ENCODE assay signal across 15 mouse cellular contexts in the genomic region with DNA sequence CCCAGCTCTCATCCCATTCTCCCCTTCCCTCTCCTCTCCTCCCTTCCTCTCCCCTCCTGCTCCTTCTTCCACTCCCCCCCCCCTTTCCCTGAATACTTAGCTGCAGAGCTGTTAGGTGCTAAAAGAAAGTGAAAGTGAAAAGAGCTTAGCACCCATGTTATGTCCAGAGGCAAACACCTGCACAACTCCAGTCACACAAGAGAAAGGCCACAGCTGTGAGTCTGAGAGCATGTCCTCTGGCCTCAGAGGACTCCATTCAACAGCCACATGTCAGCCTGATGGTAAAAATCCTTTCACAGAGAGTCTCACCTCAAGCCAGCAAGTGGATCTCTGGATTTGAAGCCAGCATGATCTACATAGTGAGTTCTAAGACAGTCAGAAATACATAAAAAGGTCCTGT.
DNase-seq lines count a peak whose midpoint lies in the region; ATAC-seq and TF ChIP-seq lines count a peak whose summit lies in the region.
"Had no signal": no experiment of that assay in that cellular context is flagged by ENCODE, and none has a peak within 500 bp of the region (broad histone marks: within the 10 kb centered on the region; RNA-seq: fewer than 3 reads in every experiment).

No protein-coding gene starts in this region.

- no peak overlapping the region for H3K4me3 ChIP-seq in liver, embryonic 16.5 days (ENCODE audit: low read depth, low read length)
- H3K4me3 ChIP-seq in liver, embryonic 12.5 days = no peak overlapping the region
- H3K4me3 ChIP-seq in left cerebral cortex, adult 2 months = no peak overlapping the region
- H3K4me3 ChIP-seq: heart, adult 2 months; midbrain, embryonic 12.5 days; neural tube, embryonic 12.5 days had no signal

- DNase-seq in splenic B cell, adult 2 months (ENCODE audit: low read depth, low spot score) = peak; percentile 18
- DNase-seq in left cerebral cortex, adult 2 months (ENCODE audit: extremely low spot score in 1 of 2, low spot score in 2 of 2) = no peak
- no peak for DNase-seq in neural tube, embryonic 10.5 days (ENCODE audit: extremely low spot score, low spot score)
- DNase-seq: cerebellum, adult 11 months; heart, adult 2 months; heart, postnatal 14 days; kidney, adult 11 months; kidney, postnatal 4 days; lung, adult 2 months had no signal

- ATAC-seq in liver, embryonic 16.5 days (ENCODE audit: low read depth) = peak; percentile 22; the same call in 1 of the 2 replicates
- ATAC-seq in liver, embryonic 12.5 days = no peak
- ATAC-seq in CD4-positive, CD25-positive, alpha-beta regulatory T cell, adult 4 months = peak; percentile 74
- peak; percentile 27 to 44; a peak in 3 of 4 replicates for ATAC-seq in hematopoietic stem cell, adult 5-6 weeks (replicated peaks in 1 of 2; ENCODE audit: insufficient read depth in 1 of 2, low FRiP score in 2 of 2, low TSS enrichment in 1 of 2, low read depth in 1 of 2, poor library complexity in 2 of 2, severe bottlenecking in 2 of 2)

- no peaks in the 10 kb centered on the region for H3K27me3 ChIP-seq in liver, embryonic 16.5 days (ENCODE audit: control insufficient read depth, insufficient read depth, low read depth, low read length)
- no peaks in the 10 kb centered on the region for H3K27me3 ChIP-seq in liver, embryonic 12.5 days (replicated peaks)
- H3K27me3 ChIP-seq in splenic B cell, adult 2 months (ENCODE audit: control insufficient read depth, insufficient read depth, low read length, poor library complexity, severe bottlenecking) = no peaks in the 10 kb centered on the region
- H3K27me3 ChIP-seq: midbrain, embryonic 12.5 days; neural tube, embryonic 12.5 days had no signal

- no peak overlapping the region for H3K27ac ChIP-seq in liver, embryonic 16.5 days (ENCODE audit: low read length)
- H3K27ac ChIP-seq in liver, embryonic 12.5 days = no peak overlapping the region
- no peak overlapping the region for H3K27ac ChIP-seq in left cerebral cortex, adult 2 months
- H3K27ac ChIP-seq: heart, adult 2 months; midbrain, embryonic 12.5 days; neural tube, embryonic 12.5 days had no signal

- H3K4me1 ChIP-seq in liver, embryonic 16.5 days (ENCODE audit: control insufficient read depth, low read depth, low read length) = no peaks in the 10 kb centered on the region
- H3K4me1 ChIP-seq in liver, embryonic 12.5 days = no peaks in the 10 kb centered on the region
- H3K4me1 ChIP-seq: midbrain, embryonic 12.5 days; neural tube, embryonic 12.5 days had no signal

- no peak overlapping the region for H3K9ac ChIP-seq in liver, embryonic 16.5 days (ENCODE audit: low read depth, low read length)
- no peak overlapping the region for H3K9ac ChIP-seq in liver, embryonic 12.5 days
- H3K9ac ChIP-seq: midbrain, embryonic 12.5 days; neural tube, embryonic 12.5 days had no signal

- no peak for TF ChIP-seq CTCF in left cerebral cortex, adult 2 months (IDR thresholded peaks at IDR 0.05)

- H3K36me3 ChIP-seq in liver, embryonic 16.5 days (ENCODE audit: control insufficient read depth, insufficient read depth) = no peaks in the 10 kb centered on the region
- no peaks in the 10 kb centered on the region for H3K36me3 ChIP-seq in liver, embryonic 12.5 days
- no peaks in the 10 kb centered on the region for H3K36me3 ChIP-seq in splenic B cell, adult 2 months (ENCODE audit: control insufficient read depth, insufficient read depth, low read length, poor library complexity, severe bottlenecking)
- H3K36me3 ChIP-seq: midbrain, embryonic 12.5 days; neural tube, embryonic 12.5 days had no signal

- intact Hi-C loops in left cerebral cortex, adult 2 months (cut with DNase I) = no loop called here

- peaks cover 26% of the 10 kb centered on the region for H3K9me3 ChIP-seq in liver, embryonic 16.5 days (replicated peaks; ENCODE audit: control insufficient read depth, low read length)
- H3K9me3 ChIP-seq in liver, embryonic 12.5 days (replicated peaks) = peaks cover 65% of the 10 kb centered on the region

- H3K4me2 ChIP-seq in liver, embryonic 16.5 days (ENCODE audit: low read depth, low read length) = no peak overlapping the region
- no peak overlapping the region for H3K4me2 ChIP-seq in liver, embryonic 12.5 days
- H3K4me2 ChIP-seq: midbrain, embryonic 12.5 days; neural tube, embryonic 12.5 days had no signal
